Mouse (Mus musculus) hindbrain, postnatal 0 days (tissue): ENCODE data around the gene Lrrc31. TPM values are rescaled to one million over a fixed set of nuclear protein-coding genes. Genes with fewer than 3 reads are reported as not detected.

Experiments
- ATAC-seq: fragments of 200-750 bp; cut with Nextera tagmentation; 2 replicates; pipeline ENCODE4 v1.8.0; 2017; ENCODE audit warnings: mild to moderate bottlenecking, moderate TSS enrichment, moderate library complexity
- DNase-seq: peaks from one replicate; pipeline ENCODE4 v3.0.0-alpha.2; 2015; ENCODE audit warnings: low spot score
- H3K27ac ChIP-seq: fragments of 300-500 bp; sonication (generic); 2 replicates; pipeline ENCODE4 v1.5.1; 2014; ENCODE audit warnings: mild to moderate bottlenecking
- H3K27me3 ChIP-seq: fragments of 300-500 bp; sonication (generic); 2 replicates; pipeline ENCODE4 v1.6.1; 2014; ENCODE audit warnings: low read length, mixed read lengths; ENCODE audit not compliant: insufficient read depth
- H3K36me3 ChIP-seq: fragments of 300-500 bp; sonication (generic); 2 replicates; pipeline ENCODE4 v1.6.1; 2014; ENCODE audit warnings: low read length, mixed read lengths; ENCODE audit not compliant: insufficient read depth
- H3K4me1 ChIP-seq: fragments of 300-500 bp; sonication (generic); 2 replicates; pipeline ENCODE4 v1.6.1; 2014; ENCODE audit warnings: antibody characterized with exemption, low read length, mixed read lengths; ENCODE audit not compliant: insufficient read depth
- H3K4me2 ChIP-seq: fragments of 300-500 bp; sonication (generic); 2 replicates; pipeline ENCODE4 v1.6.1; 2014; ENCODE audit warnings: low read depth, mild to moderate bottlenecking, low read length, moderate library complexity, mixed read lengths
- H3K4me3 ChIP-seq: fragments of 300-500 bp; sonication (generic); 2 replicates; pipeline ENCODE4 v1.5.1; 2014; ENCODE audit warnings: low read length
- H3K9ac ChIP-seq: fragments of 300-500 bp; sonication (generic); replicated peaks from 2 replicates; pipeline ENCODE4 v1.6.1; 2014; ENCODE audit warnings: mild to moderate bottlenecking, low read length, moderate library complexity, mixed read lengths
- H3K9me3 ChIP-seq: fragments of 300-500 bp; sonication (generic); 2 replicates; pipeline ENCODE4 v1.6.1; 2016; ENCODE audit warnings: low read length, mixed read lengths
- CTCF ChIP-seq: IDR thresholded peaks from 2 replicates; pipeline ENCODE4 v1.5.1; 2016; ENCODE audit warnings: antibody characterized with exemption, control low read depth, low read depth
- WGBS: fragments of 180-500 bp; shearing (Covaris S2); extraction: QIAGEN DNeasy Blood & Tissue Kit; methylation state at CpG from one replicate; pipeline ENCODE4 v1.1.7; 2014; 5-methylcytosine and 5-hydroxymethylcytosine counted together
- polyA plus RNA-seq: library from polyadenylated mRNA; unstranded; fragments of >200 nt; fragmentation: Nextera tagmentation; extraction: Ambion mirVana; gene quantifications from 2 replicates; pipeline ENCODE4 v1.2.1, GENCODE M21; 2015
- total RNA-seq: library from RNA; depleted of rRNA; stranded (reverse); fragments of >200 nt; gene quantifications from 2 replicates; pipeline ENCODE4 v1.2.3, GENCODE M21; 2014

The Lrrc31 gene
- total and polyA plus RNA-seq, 2 experiments from 2014 or later: not detected

DNA sequence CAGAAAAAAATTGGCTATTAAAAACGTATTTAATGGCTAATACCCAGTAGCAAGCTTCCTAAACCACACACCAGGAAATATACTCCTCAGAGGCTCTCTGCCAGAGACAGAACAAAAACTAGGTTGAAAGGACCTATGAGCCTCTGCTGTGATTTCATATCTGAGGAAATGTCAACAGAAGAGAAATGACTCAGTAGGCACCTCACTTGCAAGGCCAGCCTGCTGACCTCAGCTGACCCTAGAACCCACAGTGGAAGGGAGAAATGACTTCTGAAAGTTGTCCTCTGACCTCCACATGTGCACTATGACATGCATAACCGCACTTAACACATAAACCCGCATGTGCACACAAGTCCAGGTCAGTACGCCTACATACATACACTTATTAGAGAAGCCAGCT is 27.6 kb upstream of the Lrrc31 start:
- ATAC-seq (no peak), DNase-seq (no peak)
- WGBS: 82% methylated on average over 4 of the region's 4 CpGs
- no peak overlapping the region for H3K27ac ChIP-seq
- no peak for TF ChIP-seq CTCF
- no peak overlapping the region for H3K4me2 ChIP-seq
- H3K4me3 ChIP-seq: no peak overlapping the region
- no peaks in the 10 kb centered on the region for H3K9me3 ChIP-seq
- no peak overlapping the region for H3K9ac ChIP-seq
- H3K4me1 ChIP-seq: no peaks in the 10 kb centered on the region
- no peaks in the 10 kb centered on the region for H3K36me3 ChIP-seq
- no peaks in the 10 kb centered on the region for H3K27me3 ChIP-seq

- H3K4me1 ChIP-seq: no peaks in the 10 kb centered on the region
- no peaks in the 10 kb centered on the region for H3K27me3 ChIP-seq
- ATAC-seq (no peak), DNase-seq (no peak)
- H3K27ac ChIP-seq: no peak overlapping the region
- H3K4me2 ChIP-seq: no peak overlapping the region
- no peaks in the 10 kb centered on the region for H3K36me3 ChIP-seq
- 87% methylated on average over 7 of the region's 7 CpGs for WGBS
- H3K9ac ChIP-seq: no peak overlapping the region
- no peak overlapping the region for H3K4me3 ChIP-seq
- H3K9me3 ChIP-seq: no peaks in the 10 kb centered on the region
- peak; percentile 12; the same call in 1 of the 2 replicates for TF ChIP-seq CTCF
Measured at GRCm38 (mm10) chr3:30725514-30725913, 25.9 kb upstream of the Lrrc31 start.

GRCm38 (mm10) chr3:30724848-30725465 is 25.3 kb upstream of the Lrrc31 start:
- no peak for TF ChIP-seq CTCF
- Histone ChIP-seq H3K4me3 (no peak overlapping the region), H3K9me3 (no peaks in the 10 kb centered on the region), H3K4me2 (no peak overlapping the region), H3K36me3 (no peaks in the 10 kb centered on the region), H3K4me1 (no peaks in the 10 kb centered on the region), H3K27me3 (no peaks in the 10 kb centered on the region), H3K9ac (no peak overlapping the region), H3K27ac (no peak overlapping the region)
- ATAC-seq (no peak), DNase-seq (no peak)
- WGBS: 79% methylated on average over 10 of the region's 10 CpGs

- WGBS: 62% methylated on average over 10 of the region's 10 CpGs
- Histone ChIP-seq H3K27ac (no peak overlapping the region), H3K36me3 (no peaks in the 10 kb centered on the region), H3K4me1 (no peaks in the 10 kb centered on the region), H3K27me3 (no peaks in the 10 kb centered on the region), H3K9me3 (no peaks in the 10 kb centered on the region), H3K4me2 (no peak overlapping the region), H3K4me3 (no peak overlapping the region), H3K9ac (no peak overlapping the region)
- ATAC-seq: no peak
- no peak for DNase-seq
- TF ChIP-seq CTCF: no peak
Measured at GRCm38 (mm10) chr3:30724105-30724824, 24.6 kb upstream of the Lrrc31 start.

DNA sequence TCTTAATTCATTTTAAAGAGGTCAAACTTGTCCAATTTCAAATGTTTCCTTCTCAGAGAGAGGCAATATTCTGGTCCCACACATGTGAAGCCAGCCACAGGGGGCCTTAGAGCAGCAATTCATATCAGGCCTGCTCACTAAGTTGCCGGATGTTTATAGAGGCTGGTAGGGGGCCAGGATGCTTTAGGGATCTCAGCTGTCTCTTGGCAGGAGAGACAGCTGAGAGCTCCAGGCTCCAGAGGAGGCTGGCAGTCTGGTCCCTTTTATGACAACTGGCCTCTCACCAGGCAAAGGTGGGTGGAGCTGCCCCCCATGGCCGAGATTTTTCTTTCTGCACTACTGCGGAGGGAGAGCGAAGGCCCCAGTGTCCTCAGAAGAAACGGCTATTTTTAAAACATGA is 23.5 kb upstream of the Lrrc31 start:
- DNase-seq: peak; percentile 8
- no peaks in the 10 kb centered on the region for H3K36me3 ChIP-seq
- ATAC-seq: 0 out of 2 replicates have a peak, but pooled peaks have one; percentile 29
- no peak overlapping the region for H3K4me3 ChIP-seq
- no peaks in the 10 kb centered on the region for H3K4me1 ChIP-seq
- H3K9ac ChIP-seq: no peak overlapping the region
- no peak overlapping the region for H3K4me2 ChIP-seq
- no peaks in the 10 kb centered on the region for H3K9me3 ChIP-seq
- H3K27ac ChIP-seq: no peak overlapping the region
- WGBS: 38% methylated on average over 5 of the region's 5 CpGs
- TF ChIP-seq CTCF: no peak
- H3K27me3 ChIP-seq: no peaks in the 10 kb centered on the region

DNA sequence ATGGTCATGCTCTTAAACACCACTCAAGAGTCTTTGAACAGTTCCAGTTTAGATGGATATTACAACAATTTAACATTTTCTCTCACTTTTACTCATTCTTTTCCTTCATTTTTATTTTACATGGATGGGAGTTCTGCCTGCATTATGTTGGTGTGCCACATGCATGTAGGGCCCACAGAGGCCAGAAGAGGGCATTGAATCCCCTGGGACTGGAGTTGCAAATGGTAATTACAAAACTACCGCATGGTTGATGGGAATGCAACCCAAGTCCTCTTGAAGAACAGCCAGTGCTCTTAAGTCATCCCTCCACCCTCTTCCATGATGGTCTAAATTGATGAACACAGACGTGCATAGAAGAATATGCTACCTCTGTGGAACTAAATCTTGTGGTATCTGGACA is 22.8 kb upstream of the Lrrc31 start:
- Histone ChIP-seq H3K9ac (no peak overlapping the region), H3K4me2 (no peak overlapping the region), H3K4me3 (no peak overlapping the region), H3K4me1 (no peaks in the 10 kb centered on the region), H3K9me3 (no peaks in the 10 kb centered on the region), H3K36me3 (no peaks in the 10 kb centered on the region), H3K27me3 (no peaks in the 10 kb centered on the region), H3K27ac (no peak overlapping the region)
- DNase-seq: no peak
- no peak for ATAC-seq
- no peak for TF ChIP-seq CTCF
- WGBS: 85% methylated on average over 2 of the region's 2 CpGs

GRCm38 (mm10) chr3:30722036-30722435 is 22.4 kb upstream of the Lrrc31 start:
- no peaks in the 10 kb centered on the region for H3K27me3 ChIP-seq
- WGBS: 81% methylated on average over 4 of the region's 4 CpGs
- ATAC-seq: no peak

More at GRCm38 (mm10) chr3:30722036-30722435, 22.4 kb upstream of the Lrrc31 start:
- Histone ChIP-seq H3K9ac (no peak overlapping the region), H3K36me3 (no peaks in the 10 kb centered on the region), H3K9me3 (no peaks in the 10 kb centered on the region), H3K4me1 (no peaks in the 10 kb centered on the region), H3K27ac (no peak overlapping the region), H3K4me2 (no peak overlapping the region), H3K4me3 (no peak overlapping the region)
- DNase-seq: no peak
- TF ChIP-seq CTCF: no peak
